In the genomic region with DNA sequence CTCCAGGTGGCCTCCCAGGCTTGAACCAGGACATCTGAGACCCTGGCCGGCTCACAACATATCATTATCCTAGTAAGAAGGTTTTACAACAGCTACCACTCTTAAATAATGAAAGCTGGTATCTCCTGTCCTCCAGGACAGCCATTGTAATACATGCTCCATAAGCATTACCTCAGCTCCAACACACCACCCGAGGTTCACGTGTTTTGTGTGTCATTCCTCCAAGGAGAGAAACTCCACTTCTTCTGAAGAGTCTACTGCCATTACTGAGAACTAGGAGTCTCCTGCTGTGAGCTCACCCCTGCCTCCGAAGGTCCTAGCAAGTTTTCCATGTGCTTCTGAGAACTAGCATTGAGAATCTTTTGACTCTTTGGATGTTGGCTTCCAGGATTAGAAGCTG, we compare ENCODE assay signal across 14 mouse cellular contexts.
"Had no signal": no experiment of that assay in that cellular context is flagged by ENCODE, and none has a peak within 500 bp of the region (broad histone marks: within the 10 kb centered on the region; RNA-seq: fewer than 3 reads in every experiment).

No protein-coding gene starts in this region.

- H3K4me3 ChIP-seq: lung, embryonic 15.5 days; megakaryocyte, embryonic 14.5 days; midbrain, embryonic 13.5 days; midbrain, embryonic 15.5 days; neural tube, embryonic 12.5 days had no signal

- H3K9me3 ChIP-seq: lung, embryonic 15.5 days; midbrain, embryonic 13.5 days; midbrain, embryonic 15.5 days; neural tube, embryonic 12.5 days had no signal

- H3K27me3 ChIP-seq: lung, embryonic 15.5 days; megakaryocyte, embryonic 14.5 days; midbrain, embryonic 13.5 days; midbrain, embryonic 15.5 days; neural tube, embryonic 12.5 days had no signal

- H3K9ac ChIP-seq: liver, postnatal 0 days; lung, embryonic 15.5 days; midbrain, embryonic 13.5 days; midbrain, embryonic 15.5 days; neural tube, embryonic 12.5 days had no signal

- H3K36me3 ChIP-seq: lung, embryonic 15.5 days; midbrain, embryonic 13.5 days; midbrain, embryonic 15.5 days; neural tube, embryonic 12.5 days had no signal

- DNase-seq: liver, postnatal 0 days; lung, adult 2 months; lung, postnatal 14 days; lung, postnatal 36 days; right cerebral cortex, postnatal 14 days; thymus, adult 2 months; thymus, postnatal 25 days; thymus, postnatal 4 days had no signal

- H3K4me1 ChIP-seq: lung, embryonic 15.5 days; megakaryocyte, embryonic 14.5 days; midbrain, embryonic 13.5 days; midbrain, embryonic 15.5 days; neural tube, embryonic 12.5 days had no signal

- H3K27ac ChIP-seq: lung, embryonic 15.5 days; macrophage; midbrain, embryonic 13.5 days; midbrain, embryonic 15.5 days; neural tube, embryonic 12.5 days had no signal
